Mouse (Mus musculus) urinary bladder, postnatal 0 days (tissue): ENCODE data around the gene Khdrbs2. TPM values are rescaled to one million over a fixed set of nuclear protein-coding genes. Genes with fewer than 3 reads are reported as not detected.

ENCODE experiments used
- polyA plus RNA-seq: library from polyadenylated mRNA; unstranded; fragments of >200 nt; fragmentation: Nextera tagmentation; extraction: Ambion mirVana; gene quantifications from 2 replicates; pipeline ENCODE4 v1.2.1, GENCODE M21; 2015

Gene Khdrbs2
- polyA plus RNA-seq: 0.94 and 1.0 TPM in 2 replicates

DNA sequence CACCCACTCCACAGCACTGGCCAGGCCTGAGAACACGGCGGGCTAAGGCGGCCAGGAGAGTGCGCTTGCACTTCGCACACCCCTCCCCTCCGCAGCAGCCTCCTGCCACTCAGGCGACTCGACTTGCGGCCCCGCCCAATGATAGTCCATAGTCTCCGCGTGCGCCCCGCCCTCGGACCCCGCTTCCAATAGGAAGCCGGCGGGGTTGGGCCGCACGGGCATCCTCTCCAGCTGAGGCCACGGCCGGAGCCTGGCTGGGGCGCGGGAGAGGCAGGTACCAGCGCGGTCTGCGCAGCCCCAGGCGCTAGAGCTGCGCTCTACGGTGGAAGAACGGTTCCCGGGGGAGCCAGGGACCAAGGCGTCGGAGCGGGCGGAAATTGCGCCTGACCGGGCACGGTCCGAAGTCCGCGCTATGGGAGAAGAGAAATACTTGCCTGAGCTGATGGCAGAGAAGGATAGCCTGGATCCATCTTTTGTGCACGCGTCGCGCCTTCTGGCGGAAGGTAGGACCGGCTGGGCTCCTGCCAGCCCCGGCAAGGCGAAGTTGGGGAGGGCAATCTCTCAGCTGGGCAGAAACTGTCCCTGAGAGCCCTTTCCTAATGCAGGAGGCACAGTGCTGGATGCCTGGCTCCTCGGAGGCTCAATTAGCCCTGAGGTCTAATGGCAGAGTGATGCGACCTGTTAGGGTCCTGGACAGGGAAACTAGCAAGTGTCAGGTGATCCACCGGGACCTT, at the start of gene Khdrbs2:
Gene Khdrbs2, plus strand, starts transcription at position 209 of the 734 bp plus-strand sequence.

GRCm38 (mm10) chr1:32547194-32547593, 374.7 kb downstream of the Khdrbs2 start, which contains the start of gene Gm5415:
Gm5415 (minus strand) TSS chr1:32547294.

